Mouse (Mus musculus): ENCODE measurements at regions not wholly inside any gene's neighbourhood (a gene's known extent, or its start where the extent isn't known, plus 50 kb on each side); places are given as distances from the start of the nearest gene placed in this dataset.

- no peaks in the 10 kb centered on the region for H3K4me1 ChIP-seq (ENCODE audit: control insufficient read depth, insufficient read depth, low read length)
- H3K27ac ChIP-seq (replicated peaks; ENCODE audit: insufficient read depth, low read depth, low read length) = no peak overlapping the region
- no peak for DNase-seq (ENCODE audit: extremely low read depth, low read depth, low spot score)
These were observed 69.8 kb downstream of the Ackr3 start for GRCm38 (mm10) chr1:90273629-90273928.

GRCm38 (mm10) chr1:90274968-90275651 is 71.3 kb downstream of the Ackr3 start:
- Histone ChIP-seq H3K4me1 (ENCODE audit: control insufficient read depth, insufficient read depth, low read length) (no peaks in the 10 kb centered on the region), H3K4me3 (ENCODE audit: insufficient read depth, low read depth, low read length) (no peak overlapping the region), H3K27me3 (ENCODE audit: control insufficient read depth, insufficient read depth, low read length) (no peaks in the 10 kb centered on the region), H3K79me2 (ENCODE audit: control insufficient read depth, insufficient read depth, low read length) (no peaks in the 10 kb centered on the region), H3K9ac (ENCODE audit: low read depth, low read length) (no peak overlapping the region), H3K27ac (replicated peaks; ENCODE audit: insufficient read depth, low read depth, low read length) (no peak overlapping the region), H3K36me3 (ENCODE audit: control insufficient read depth, insufficient read depth, low read length) (no peaks in the 10 kb centered on the region)
- WGBS = 76% methylated on average over 9 of the region's 9 CpGs
- TF ChIP-seq CTCF (IDR thresholded peaks at IDR 0.05; ENCODE audit: low read depth, low read length) = no peak
- no peak for TF ChIP-seq POLR2A (IDR thresholded peaks at IDR 0.05; ENCODE audit: extremely low read depth, insufficient read depth, low read length)
- no peak for DNase-seq (ENCODE audit: extremely low read depth, low read depth, low spot score)

More at GRCm38 (mm10) chr1:90273629-90273928, 69.8 kb downstream of the Ackr3 start:
- Histone ChIP-seq H3K9ac (ENCODE audit: low read depth, low read length) (no peak overlapping the region), H3K27me3 (ENCODE audit: control insufficient read depth, insufficient read depth, low read length) (no peaks in the 10 kb centered on the region), H3K4me3 (ENCODE audit: insufficient read depth, low read depth, low read length) (no peak overlapping the region), H3K79me2 (ENCODE audit: control insufficient read depth, insufficient read depth, low read length) (no peaks in the 10 kb centered on the region), H3K36me3 (ENCODE audit: control insufficient read depth, insufficient read depth, low read length) (no peaks in the 10 kb centered on the region)
- TF ChIP-seq POLR2A (IDR thresholded peaks at IDR 0.05; ENCODE audit: extremely low read depth, insufficient read depth, low read length) (no peak), CTCF (IDR thresholded peaks at IDR 0.05; ENCODE audit: low read depth, low read length) (no peak)

GRCm38 (mm10) chr1:90275786-90276520 is 72.2 kb downstream of the Ackr3 start:
- TF ChIP-seq POLR2A (IDR thresholded peaks at IDR 0.05; ENCODE audit: extremely low read depth, insufficient read depth, low read length) (no peak), CTCF (IDR thresholded peaks at IDR 0.05; ENCODE audit: low read depth, low read length) (no peak)
- no peaks in the 10 kb centered on the region for H3K27me3 ChIP-seq (ENCODE audit: control insufficient read depth, insufficient read depth, low read length)
- H3K27ac ChIP-seq (replicated peaks; ENCODE audit: insufficient read depth, low read depth, low read length) = no peak overlapping the region
- H3K4me1 ChIP-seq (ENCODE audit: control insufficient read depth, insufficient read depth, low read length) = no peaks in the 10 kb centered on the region
- H3K79me2 ChIP-seq (ENCODE audit: control insufficient read depth, insufficient read depth, low read length) = no peaks in the 10 kb centered on the region
- 88% methylated on average over 16 of the region's 16 CpGs for WGBS
- no peak overlapping the region for H3K9ac ChIP-seq (ENCODE audit: low read depth, low read length)
- no peak overlapping the region for H3K4me3 ChIP-seq (ENCODE audit: insufficient read depth, low read depth, low read length)
- no peak for DNase-seq (ENCODE audit: extremely low read depth, low read depth, low spot score)
- H3K36me3 ChIP-seq (ENCODE audit: control insufficient read depth, insufficient read depth, low read length) = no peaks in the 10 kb centered on the region

GRCm38 (mm10) chr1:90277486-90278255 is 73.9 kb downstream of the Ackr3 start:
- Histone ChIP-seq H3K4me3 (ENCODE audit: insufficient read depth, low read depth, low read length) (no peak overlapping the region), H3K79me2 (ENCODE audit: control insufficient read depth, insufficient read depth, low read length) (no peaks in the 10 kb centered on the region), H3K27ac (replicated peaks; ENCODE audit: insufficient read depth, low read depth, low read length) (no peak overlapping the region), H3K4me1 (ENCODE audit: control insufficient read depth, insufficient read depth, low read length) (no peaks in the 10 kb centered on the region), H3K27me3 (ENCODE audit: control insufficient read depth, insufficient read depth, low read length) (no peaks in the 10 kb centered on the region; the same call in 1 of the 2 replicates), H3K36me3 (ENCODE audit: control insufficient read depth, insufficient read depth, low read length) (no peaks in the 10 kb centered on the region), H3K9ac (ENCODE audit: low read depth, low read length) (no peak overlapping the region)
- 89% methylated on average over 18 of the region's 18 CpGs for WGBS
- TF ChIP-seq CTCF (IDR thresholded peaks at IDR 0.05; ENCODE audit: low read depth, low read length) (no peak), POLR2A (IDR thresholded peaks at IDR 0.05; ENCODE audit: extremely low read depth, insufficient read depth, low read length) (no peak)
- DNase-seq (ENCODE audit: extremely low read depth, low read depth, low spot score) = no peak

GRCm38 (mm10) chr1:90279066-90279839 is 75.5 kb downstream of the Ackr3 start:
- DNase-seq (ENCODE audit: extremely low read depth, low read depth, low spot score) = no peak
- Histone ChIP-seq H3K27me3 (ENCODE audit: control insufficient read depth, insufficient read depth, low read length) (no peaks in the 10 kb centered on the region; the same call in 1 of the 2 replicates), H3K36me3 (ENCODE audit: control insufficient read depth, insufficient read depth, low read length) (no peaks in the 10 kb centered on the region), H3K27ac (replicated peaks; ENCODE audit: insufficient read depth, low read depth, low read length) (no peak overlapping the region), H3K4me3 (ENCODE audit: insufficient read depth, low read depth, low read length) (no peak overlapping the region), H3K4me1 (ENCODE audit: control insufficient read depth, insufficient read depth, low read length) (no peaks in the 10 kb centered on the region), H3K79me2 (ENCODE audit: control insufficient read depth, insufficient read depth, low read length) (no peaks in the 10 kb centered on the region), H3K9ac (ENCODE audit: low read depth, low read length) (no peak overlapping the region)
- WGBS = 59% methylated on average over 20 of the region's 20 CpGs
- no peak for TF ChIP-seq CTCF (IDR thresholded peaks at IDR 0.05; ENCODE audit: low read depth, low read length)
- no peak for TF ChIP-seq POLR2A (IDR thresholded peaks at IDR 0.05; ENCODE audit: extremely low read depth, insufficient read depth, low read length)

Measured in liver, adult 2 months (tissue).